ENCODE assay signal across 8 mouse cellular contexts in the genomic region with DNA sequence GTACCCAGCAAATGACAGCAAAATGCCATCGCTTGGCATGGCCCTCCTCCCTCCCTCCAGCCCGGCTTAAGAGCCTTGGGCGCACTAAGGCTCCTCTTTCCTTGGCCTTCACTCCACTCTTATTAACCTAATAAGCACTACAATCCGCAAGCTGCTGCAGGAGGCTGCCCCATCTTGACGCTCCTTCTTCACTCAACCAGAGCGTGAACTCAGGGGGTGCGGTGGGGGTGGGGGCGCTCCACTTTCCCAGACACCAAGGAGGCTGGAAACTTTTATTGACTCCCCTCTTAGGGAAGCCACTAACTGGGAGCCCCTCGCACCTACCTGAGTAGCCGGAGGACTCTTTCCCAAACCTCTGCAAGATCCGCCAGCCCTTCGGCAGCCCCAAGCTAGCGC. TPM values are rescaled to one million over a fixed set of nuclear protein-coding genes. Genes with fewer than 3 reads are reported as not detected.
DNase-seq lines count a peak whose midpoint lies in the region; ATAC-seq and TF ChIP-seq lines count a peak whose summit lies in the region.

No protein-coding gene starts in this region.

- peak overlapping the region; percentile 43 for H3K9ac ChIP-seq in lung, postnatal 0 days (replicated peaks; ENCODE audit: low read depth)
- peak overlapping the region; percentile 87 for H3K9ac ChIP-seq in stomach, embryonic 16.5 days (ENCODE audit: low read length)

- peak overlapping the region; percentile 76 for H3K4me2 ChIP-seq in lung, postnatal 0 days (replicated peaks; ENCODE audit: low read depth, low read length)
- peak overlapping the region; percentile 94 for H3K4me2 ChIP-seq in stomach, embryonic 16.5 days (ENCODE audit: low read depth, low read length)

- peak overlapping the region; percentile 82 for H3K27ac ChIP-seq in testis, adult 2 months (ENCODE audit: control insufficient read depth, insufficient read depth, low read depth, low read length)
- peak overlapping the region; percentile 33; the same call in 1 of the 2 replicates for H3K27ac ChIP-seq in lung, postnatal 0 days (ENCODE audit: low read length)
- peak overlapping the region; percentile 82 for H3K27ac ChIP-seq in stomach, embryonic 16.5 days (ENCODE audit: low read length)

- TF ChIP-seq CTCF in testis, adult 2 months (IDR thresholded peaks at IDR 0.05; ENCODE audit: control insufficient read depth, insufficient read depth, insufficient replicate concordance, low read depth, low read length): no peak
- TF ChIP-seq CTCF in lung, postnatal 0 days (IDR thresholded peaks at IDR 0.05): no peak

- DNase-seq in adrenal gland, postnatal 14 days: peak; percentile 32
- no peak for DNase-seq in adrenal gland, adult 2 months
- no peak for DNase-seq in testis, postnatal 14 days (ENCODE audit: low spot score)
- DNase-seq in heart, postnatal 4 days: peak; percentile 8
- DNase-seq in lung, postnatal 0 days (ENCODE audit: low spot score): peak; percentile 39
- no peak for DNase-seq in layer of hippocampus, adult 18-20 months (ENCODE audit: low spot score in 2 of 2)

- no peaks in the 10 kb centered on the region for H3K36me3 ChIP-seq in testis, adult 2 months (ENCODE audit: control insufficient read depth, insufficient read depth, low read length)
- H3K36me3 ChIP-seq in lung, postnatal 0 days (ENCODE audit: insufficient read depth, low read length): no peaks in the 10 kb centered on the region
- H3K36me3 ChIP-seq in stomach, embryonic 16.5 days (ENCODE audit: control insufficient read depth, insufficient read depth, low read length): no peaks in the 10 kb centered on the region

- H3K27me3 ChIP-seq in testis, adult 2 months (ENCODE audit: control insufficient read depth, insufficient read depth, low read length): no peaks in the 10 kb centered on the region
- no peaks in the 10 kb centered on the region for H3K27me3 ChIP-seq in lung, postnatal 0 days (replicated peaks; ENCODE audit: insufficient read depth, low read length)
- no peaks in the 10 kb centered on the region for H3K27me3 ChIP-seq in stomach, embryonic 16.5 days (ENCODE audit: control insufficient read depth, insufficient read depth, low read length)

- WGBS in lung, postnatal 0 days: 2% methylated on average over 13 of the region's 13 CpGs
- WGBS in stomach, embryonic 16.5 days: under 1% methylated on average over 13 of the region's 13 CpGs

- H3K4me1 ChIP-seq in testis, adult 2 months (ENCODE audit: control insufficient read depth, insufficient read depth, low read length): no peaks in the 10 kb centered on the region
- H3K4me1 ChIP-seq in lung, postnatal 0 days (ENCODE audit: insufficient read depth, low read depth, low read length): no peaks in the 10 kb centered on the region
- H3K4me1 ChIP-seq in stomach, embryonic 16.5 days (ENCODE audit: control insufficient read depth, insufficient read depth, low read length): peaks cover 4% of the 10 kb centered on the region; the same call in 1 of the 2 replicates

- no peak for TF ChIP-seq POLR2A in testis, adult 2 months (IDR thresholded peaks at IDR 0.05; ENCODE audit: control insufficient read depth, low read depth, low read length)

- peak overlapping the region; percentile 98 for H3K4me3 ChIP-seq in testis, adult 2 months (ENCODE audit: control insufficient read depth, low read depth, low read length)
- H3K4me3 ChIP-seq in lung, postnatal 0 days (ENCODE audit: low read depth, low read length): peak overlapping the region; percentile 60
- H3K4me3 ChIP-seq in stomach, embryonic 16.5 days (replicated peaks; ENCODE audit: low read length): peak overlapping the region; percentile 92

- no peak for TF ChIP-seq EP300 in lung, postnatal 0 days (IDR thresholded peaks at IDR 0.05)

- H3K9me3 ChIP-seq in lung, postnatal 0 days (ENCODE audit: low read length): no peaks in the 10 kb centered on the region
- H3K9me3 ChIP-seq in stomach, embryonic 16.5 days (replicated peaks; ENCODE audit: control insufficient read depth, low read length): no peaks in the 10 kb centered on the region

- peak; percentile 13 for ATAC-seq in lung, postnatal 0 days
- no peak; the same call in 1 of the 2 replicates for ATAC-seq in stomach, embryonic 16.5 days (ENCODE audit: insufficient read depth, low FRiP score)

RNA-seq across cellular contexts. Expression of a gene that starts 0.5 kb away (rescaled TPM):
- 23.4 and 23.7 TPM in 2 replicates for total RNA-seq in adrenal gland, postnatal 14 days (2021)
- total RNA-seq in adrenal gland, adult 2 months (2021): 10 to 100 TPM; 18.7 to 21.1 TPM
- 2.7 and 3.0 TPM in 2 replicates for polyA plus RNA-seq in adrenal gland, adult 2 months (2012; rRNA removed)
- 2.8 and 3.4 TPM in 2 replicates for polyA plus RNA-seq in testis, adult 2 months (2012; rRNA removed)
- 10 to 100 TPM; 23.1 to 28.4 TPM for total RNA-seq in heart, postnatal 4 days (2021)
- 9.6 and 10.7 TPM in 2 replicates for polyA plus RNA-seq in lung, postnatal 0 days (2015; fragmentation: Nextera tagmentation; extraction: Ambion mirVana)
- 22.2 and 23.5 TPM in 2 replicates for polyA plus RNA-seq in stomach, embryonic 16.5 days (2015; fragmentation: Nextera tagmentation; extraction: Ambion mirVana)
- 10 to 100 TPM; 11.9 to 13.4 TPM for total RNA-seq in layer of hippocampus, adult 18-20 months (2021)

RNA-seq across cellular contexts. Expression of a gene that starts 0.7 kb away (rescaled TPM):
- total RNA-seq in adrenal gland, postnatal 14 days (2021): 7.5 and 9.2 TPM in 2 replicates
- 10 to 100 TPM in 1 of 2 experiments, 1 to 10 TPM in 1; 7.3 to 11.2 TPM for total RNA-seq in adrenal gland, adult 2 months (2021)
- 0.09 and 0.10 TPM in 2 replicates for polyA plus RNA-seq in adrenal gland, adult 2 months (2012; rRNA removed)
- polyA plus RNA-seq in testis, adult 2 months (2012; rRNA removed): 5.9 and 6.6 TPM in 2 replicates
- 1 to 10 TPM; 3.9 to 5.2 TPM for total RNA-seq in heart, postnatal 4 days (2021)
- 3.1 and 4.3 TPM in 2 replicates for polyA plus RNA-seq in lung, postnatal 0 days (2015; fragmentation: Nextera tagmentation; extraction: Ambion mirVana)
- 4.0 and 4.8 TPM in 2 replicates for polyA plus RNA-seq in stomach, embryonic 16.5 days (2015; fragmentation: Nextera tagmentation; extraction: Ambion mirVana)
- total RNA-seq in layer of hippocampus, adult 18-20 months (2021): 10 to 100 TPM; 13.6 to 13.8 TPM

Comparison
In these comparisons a context has a peak if more than half of its experiments do, and no peak if none do; other contexts are left out.
1. DNase-seq: peak in adrenal gland, postnatal 14 days (single experiment), heart, postnatal 4 days (single experiment) and lung, postnatal 0 days (single experiment); none in adrenal gland, adult 2 months (single experiment), testis, postnatal 14 days (single experiment) and layer of hippocampus, adult 18-20 months (0 of 2).
2. Peak in every context shown above with its lines, with median percentiles within 50 percentile points of each other: H3K27ac ChIP-seq and H3K4me3 ChIP-seq.